Mouse (Mus musculus) heart, adult 2 months (tissue): ENCODE measurements around the gene Gbx1.
A peak's percentile ranks its signal among the peaks of the same experiment; 100 is the strongest.

Source experiments
- CTCF ChIP-seq: fragments of 200-600 bp; IDR thresholded peaks from 2 replicates; pipeline ENCODE4 v1.8.1; 2022; ENCODE audit warnings: antibody characterized with exemption, mild to moderate bottlenecking, moderate library complexity
- POLR2A ChIP-seq: fragments of 200-500 bp; IDR thresholded peaks from 2 replicates; pipeline ENCODE4 v1.6.1; 2011; ENCODE audit warnings: mild to moderate bottlenecking, low read depth, low read length, control low read depth; ENCODE audit not compliant: insufficient read depth

DNA sequence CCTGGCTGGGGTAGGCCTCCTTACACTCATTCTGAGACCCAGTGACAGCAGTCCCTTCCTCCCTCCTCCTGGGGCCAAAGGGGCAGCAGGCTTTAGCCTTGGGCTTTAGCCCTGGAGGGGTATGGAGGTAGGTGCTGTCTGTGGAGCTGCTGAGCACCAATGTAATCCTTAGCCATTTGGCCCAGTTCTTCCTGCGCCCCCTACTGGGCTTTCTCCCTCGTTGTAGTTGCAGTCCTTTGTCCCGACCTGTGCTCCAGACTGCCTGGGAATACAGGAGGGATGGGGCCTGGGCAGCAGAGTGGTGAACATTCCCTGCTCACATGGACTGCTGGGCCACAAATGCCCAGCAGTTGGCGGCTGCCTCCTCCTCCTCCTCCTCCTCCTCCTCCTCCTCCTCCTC, 45.4 kb downstream of the Gbx1 start:
- TF ChIP-seq POLR2A, result no peak
- peak; percentile 74 for TF ChIP-seq CTCF
